Mouse (Mus musculus): ENCODE results near the gene Olfr722.
"Not testable (repeated sequence)": the region's sequence is repeated elsewhere in the genome, so short reads cannot be mapped to it uniquely, and the experiment has no call there.

Olfr722 gene

DNA sequence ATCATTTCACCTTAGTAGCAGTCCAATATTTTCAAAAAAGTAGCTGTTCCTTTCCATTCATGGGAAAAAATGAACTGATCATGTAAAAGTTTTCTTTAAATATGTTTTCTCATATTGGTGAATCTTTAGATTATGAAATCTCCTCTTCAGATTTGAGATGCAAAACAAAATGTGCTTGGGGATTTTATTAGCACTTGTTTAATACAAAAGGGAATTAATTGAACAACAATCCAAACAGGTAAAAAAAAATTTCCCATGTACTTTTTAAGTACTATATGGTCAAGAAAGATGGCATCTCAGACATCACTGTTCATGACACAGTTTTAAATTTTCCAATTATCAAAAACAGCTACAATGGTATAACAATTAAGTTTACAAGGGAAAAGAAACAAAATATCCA is at the start of gene Olfr722:
TSS of gene Olfr722 (minus strand) at position 101 of the 400 bp plus-strand sequence.
- in situ Hi-C loops (cut with MboI, MseI): no loop called here

- in situ Hi-C loops (cut with MboI, MseI): not testable (repeated sequence)
These were observed 29.9 kb upstream of the Olfr722 start, which contains the start of gene Olfr723 for GRCm38 (mm10) chr14:49931687-49932086. TSS of gene Olfr723 (minus strand) at chr14:49931787.

- in situ Hi-C loops (cut with MboI, MseI): no loop called here
These were observed 41.4 kb downstream of the Olfr722 start for GRCm38 (mm10) chr14:49860387-49860786.

Data from T-helper 1 cell (primary cell).